Mouse (Mus musculus) telencephalon, adult 2 months (tissue): Measurements from ENCODE around the gene Mlf2.
"Not testable (repeated sequence)": the region's sequence is repeated elsewhere in the genome, so short reads cannot be mapped to it uniquely, and the experiment has no call there.

ENCODE experiments used
- DNase-seq: peaks from one replicate; pipeline ENCODE4 v3.0.0-alpha.2; 2011; ENCODE audit warnings: low read depth, low spot score

Gene Mlf2

GRCm38 (mm10) chr6:124930754-124931524 lies at the start of gene Mlf2:
TSS of gene Mlf2 (plus strand) at chr6:124931386.
- peak; percentile 96 for DNase-seq

- DNase-seq = no peak
Observed at GRCm38 (mm10) chr6:124881821-124882220, 49.4 kb upstream of the Mlf2 start.

- DNase-seq = no peak
Observed at GRCm38 (mm10) chr6:124883351-124883750, 47.8 kb upstream of the Mlf2 start.

GRCm38 (mm10) chr6:124884714-124885500 lies 46.3 kb upstream of the Mlf2 start:
- DNase-seq = no peak

GRCm38 (mm10) chr6:124885956-124886381 lies 45.2 kb upstream of the Mlf2 start:
- DNase-seq = no peak

- no peak for DNase-seq
Observed at GRCm38 (mm10) chr6:124887986-124888385, 43.2 kb upstream of the Mlf2 start, which contains the start of gene Cd4. TSS of gene Cd4 (minus strand) at chr6:124888221.

- DNase-seq = no peak
Observed at GRCm38 (mm10) chr6:124888555-124889125, 42.5 kb upstream of the Mlf2 start.

GRCm38 (mm10) chr6:124890997-124891396 lies 40.2 kb upstream of the Mlf2 start:
- no peak for DNase-seq

GRCm38 (mm10) chr6:124894113-124894512 lies 37.1 kb upstream of the Mlf2 start:
- DNase-seq = not testable (repeated sequence)

GRCm38 (mm10) chr6:124898359-124898758 lies 32.8 kb upstream of the Mlf2 start:
- DNase-seq = no peak

GRCm38 (mm10) chr6:124900056-124900800 lies 31.0 kb upstream of the Mlf2 start:
- no peak for DNase-seq

GRCm38 (mm10) chr6:124900801-124901480 lies 30.2 kb upstream of the Mlf2 start:
- no peak for DNase-seq

- DNase-seq = no peak
Observed at GRCm38 (mm10) chr6:124901851-124902250, 29.3 kb upstream of the Mlf2 start.

GRCm38 (mm10) chr6:124903580-124904151 lies 27.5 kb upstream of the Mlf2 start:
- peak; percentile 77 for DNase-seq

- DNase-seq = peak; percentile 92
Observed at GRCm38 (mm10) chr6:124904161-124904981, 26.8 kb upstream of the Mlf2 start.

- DNase-seq = no peak
Observed at GRCm38 (mm10) chr6:124904991-124905860, 26.0 kb upstream of the Mlf2 start.

GRCm38 (mm10) chr6:124907767-124908166 lies 23.4 kb upstream of the Mlf2 start:
- no peak for DNase-seq

- DNase-seq = no peak
Observed at GRCm38 (mm10) chr6:124910032-124910431, 21.2 kb upstream of the Mlf2 start.
